8 mouse cellular contexts compared by ENCODE assay signal in genomic region chr10:71159676-71160235, GRCm38 (mm10). TPM values are rescaled to one million over a fixed set of nuclear protein-coding genes. Genes with fewer than 3 reads are reported as not detected.
DNase-seq lines count a peak whose midpoint lies in the region; ATAC-seq and TF ChIP-seq lines count a peak whose summit lies in the region.

Gene Bicc1, minus strand, starts transcription at chr10:71159700.

- H3K4me1 ChIP-seq in cortical plate, adult 2 months (ENCODE audit: control insufficient read depth, insufficient read depth, low read length), result peaks cover 1% of the 10 kb centered on the region; the same call in 1 of the 2 replicates
- 0 out of 2 replicates have a peak, but pooled peaks cover 3% of the 10 kb centered on the region for H3K4me1 ChIP-seq in intestine, embryonic 15.5 days (replicated peaks)
- no peaks in the 10 kb centered on the region for H3K4me1 ChIP-seq in liver, embryonic 15.5 days (replicated peaks)
- 0 out of 2 replicates have a peak, but pooled peaks cover 3% of the 10 kb centered on the region for H3K4me1 ChIP-seq in neural tube, embryonic 14.5 days (ENCODE audit: control insufficient read depth, insufficient read depth, low read length)

- 2% methylated on average over 55 of the region's 69 CpGs for WGBS in intestine, embryonic 15.5 days
- 3% methylated on average over 42 of the region's 69 CpGs for WGBS in liver, embryonic 15.5 days (ENCODE audit: insufficient replicate concordance)
- WGBS in neural tube, embryonic 14.5 days, result 6% methylated on average over 14 of the region's 69 CpGs

- no peaks in the 10 kb centered on the region for H3K9me3 ChIP-seq in intestine, embryonic 15.5 days
- no peaks in the 10 kb centered on the region for H3K9me3 ChIP-seq in liver, embryonic 15.5 days (replicated peaks)
- no peaks in the 10 kb centered on the region for H3K9me3 ChIP-seq in neural tube, embryonic 14.5 days (ENCODE audit: control insufficient read depth, low read length)

- TF ChIP-seq POLR2A in cortical plate, adult 2 months (IDR thresholded peaks at IDR 0.05; ENCODE audit: extremely low read depth, insufficient read depth, low read length), result no peak

- peak; percentile 7 for DNase-seq in layer of hippocampus, postnatal 36 days
- DNase-seq in layer of hippocampus, adult 9-10 months (ENCODE audit: low spot score), result no peak
- DNase-seq in spleen, postnatal 14 days (ENCODE audit: low spot score in 2 of 2), result no peak

- no peak for TF ChIP-seq CTCF in cortical plate, adult 2 months (IDR thresholded peaks at IDR 0.05; ENCODE audit: extremely low read depth, insufficient read depth, low read length)

- peak within 1 kb of the TSS; percentile 69 for H3K9ac ChIP-seq in intestine, embryonic 15.5 days
- peak within 1 kb of the TSS; percentile 25; the same call in 1 of the 2 replicates for H3K9ac ChIP-seq in liver, embryonic 15.5 days
- H3K9ac ChIP-seq in neural tube, embryonic 14.5 days (replicated peaks; ENCODE audit: low read depth, low read length), result peak within 1 kb of the TSS; percentile 57

- ATAC-seq in granulocyte monocyte progenitor cell, adult 5-6 weeks (replicated peaks; ENCODE audit: poor library complexity, severe bottlenecking), result peak; percentile 46
- ATAC-seq in intestine, embryonic 15.5 days, result peak; percentile 96
- ATAC-seq in liver, embryonic 15.5 days (ENCODE audit: insufficient read depth), result peak; percentile 63
- peak; percentile 92 for ATAC-seq in neural tube, embryonic 14.5 days (ENCODE audit: low read depth)

- no peaks in the 10 kb centered on the region for H3K36me3 ChIP-seq in intestine, embryonic 15.5 days
- no peaks in the 10 kb centered on the region for H3K36me3 ChIP-seq in liver, embryonic 15.5 days (replicated peaks)
- no peaks in the 10 kb centered on the region for H3K36me3 ChIP-seq in neural tube, embryonic 14.5 days (ENCODE audit: control insufficient read depth, insufficient read depth, low read length)

- H3K27ac ChIP-seq in cortical plate, adult 2 months (ENCODE audit: insufficient read depth, low read length), result no peak within 1 kb of the TSS
- H3K27ac ChIP-seq in intestine, embryonic 15.5 days, result peak within 1 kb of the TSS; percentile 66
- no peak within 1 kb of the TSS for H3K27ac ChIP-seq in liver, embryonic 15.5 days (replicated peaks)
- no peak within 1 kb of the TSS for H3K27ac ChIP-seq in neural tube, embryonic 14.5 days (ENCODE audit: low read depth, low read length)

- 0 out of 2 replicates have a peak, but pooled peaks cover 8% of the 10 kb centered on the region for H3K27me3 ChIP-seq in intestine, embryonic 15.5 days (replicated peaks)
- H3K27me3 ChIP-seq in liver, embryonic 15.5 days, result peaks cover 34% of the 10 kb centered on the region
- H3K27me3 ChIP-seq in neural tube, embryonic 14.5 days (ENCODE audit: control insufficient read depth, insufficient read depth, low read length), result no peaks in the 10 kb centered on the region

- peak within 1 kb of the TSS; percentile 93 for H3K4me2 ChIP-seq in intestine, embryonic 15.5 days (replicated peaks)
- peak within 1 kb of the TSS; percentile 61 for H3K4me2 ChIP-seq in liver, embryonic 15.5 days
- peak within 1 kb of the TSS; percentile 97 for H3K4me2 ChIP-seq in neural tube, embryonic 14.5 days (ENCODE audit: low read depth, low read length)

- peak within 1 kb of the TSS; percentile 62 for H3K4me3 ChIP-seq in cortical plate, adult 2 months (ENCODE audit: insufficient read depth, low read length)
- peak within 1 kb of the TSS; percentile 74 for H3K4me3 ChIP-seq in intestine, embryonic 15.5 days (replicated peaks)
- H3K4me3 ChIP-seq in liver, embryonic 15.5 days (replicated peaks), result peak within 1 kb of the TSS; percentile 54
- peak within 1 kb of the TSS; percentile 59 for H3K4me3 ChIP-seq in neural tube, embryonic 14.5 days (ENCODE audit: low read depth, low read length)

RNA-seq across cellular contexts. Expression of gene Bicc1, which starts in this region (rescaled TPM):
- total RNA-seq in layer of hippocampus, postnatal 36 days (2021), result 1 to 10 TPM; 3.2 to 4.2 TPM
- polyA plus RNA-seq in cortical plate, adult 2 months (2012; rRNA removed), result 3.6 and 4.1 TPM in 2 replicates
- total RNA-seq in granulocyte monocyte progenitor cell, adult 5-6 weeks (2014; fragmentation: Nextera tagmentation), result not detected in 2 replicates
- not detected in 2 replicates for total RNA-seq in granulocyte monocyte progenitor cell, adult 5-6 weeks (2017)
- polyA plus RNA-seq in intestine, embryonic 15.5 days (2015; fragmentation: Nextera tagmentation; extraction: Ambion mirVana), result 16.4 and 19.3 TPM in 2 replicates
- polyA plus RNA-seq in liver, embryonic 15.5 days (2015; fragmentation: Nextera tagmentation; extraction: Ambion mirVana), result 3.0 and 3.3 TPM in 2 replicates
- polyA plus RNA-seq in neural tube, embryonic 14.5 days (2014; fragmentation: Nextera tagmentation; extraction: Ambion mirVana), result 2.0 and 6.6 TPM in 2 replicates

Comparison
In these comparisons a context has a peak if more than half of its experiments do, and no peak if none do; other contexts are left out.
1. RNA of gene Bicc1 (total RNA-seq): 3.2 to 4.2 TPM in layer of hippocampus, postnatal 36 days; not detected in granulocyte monocyte progenitor cell, adult 5-6 weeks; every median in the first group is over 4 times any median in the second.
2. DNase-seq: peak in layer of hippocampus, postnatal 36 days (2 of 2); none in layer of hippocampus, adult 9-10 months (single experiment) and spleen, postnatal 14 days (0 of 2).
3. Peak in ATAC-seq in granulocyte monocyte progenitor cell, adult 5-6 weeks; RNA of the gene not detected or under 1 TPM.
4. ATAC-seq: peak in every context shown above with its lines; median percentile 96 in intestine, embryonic 15.5 days; 92 in neural tube, embryonic 14.5 days; 63 in liver, embryonic 15.5 days; 46 in granulocyte monocyte progenitor cell, adult 5-6 weeks.
5. Peak in every context shown above with its lines, with median percentiles within 50 percentile points of each other: H3K4me3 ChIP-seq, H3K4me2 ChIP-seq and H3K9ac ChIP-seq.